Mouse (Mus musculus): Measurements from ENCODE around the gene Cenps. TPM values are rescaled to one million over a fixed set of nuclear protein-coding genes. Genes with fewer than 3 reads are reported as not detected.
"Not testable (repeated sequence)": the region's sequence is repeated elsewhere in the genome, so short reads cannot be mapped to it uniquely, and the experiment has no call there.

Cenps gene
- polyA plus RNA-seq, 1 experiment from 2014 or later = 27.9 TPM

DNA sequence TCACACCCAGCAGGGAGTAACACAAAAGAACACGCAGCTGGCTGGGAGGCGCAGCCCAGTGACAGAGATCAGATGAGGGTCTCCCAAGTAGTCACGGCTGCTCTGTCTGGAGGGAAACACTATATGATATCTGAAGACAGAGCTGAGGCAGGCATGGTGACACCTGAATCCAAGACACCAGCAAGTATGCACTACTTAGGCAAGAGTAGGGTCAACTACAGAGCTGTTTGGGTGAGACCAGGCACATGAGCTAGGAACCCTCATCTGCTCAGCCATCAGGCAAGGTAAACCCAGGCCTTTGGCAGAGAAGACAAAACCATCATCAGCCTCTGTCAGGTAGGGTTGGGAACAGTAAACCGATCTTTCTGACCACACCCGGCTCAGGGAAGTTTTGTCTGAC, 4.0 kb downstream of the Cenps start:
- Histone ChIP-seq H3K27ac (no peak overlapping the region), H3K9ac (no peak overlapping the region), H3K27me3 (no peaks in the 10 kb centered on the region), H3K4me3 (no peak overlapping the region), H3K4me2 (no peak overlapping the region), H3K36me3 (peaks cover 12% of the 10 kb centered on the region; the same call in 1 of the 2 replicates), H3K4me1 (peaks cover 10% of the 10 kb centered on the region), H3K9me3 (no peaks in the 10 kb centered on the region)
- WGBS = 74% methylated on average over 5 of the region's 5 CpGs
- ATAC-seq (ENCODE audit: insufficient number of reproducible peaks, low FRiP score, low TSS enrichment, low read depth) = no peak

DNA sequence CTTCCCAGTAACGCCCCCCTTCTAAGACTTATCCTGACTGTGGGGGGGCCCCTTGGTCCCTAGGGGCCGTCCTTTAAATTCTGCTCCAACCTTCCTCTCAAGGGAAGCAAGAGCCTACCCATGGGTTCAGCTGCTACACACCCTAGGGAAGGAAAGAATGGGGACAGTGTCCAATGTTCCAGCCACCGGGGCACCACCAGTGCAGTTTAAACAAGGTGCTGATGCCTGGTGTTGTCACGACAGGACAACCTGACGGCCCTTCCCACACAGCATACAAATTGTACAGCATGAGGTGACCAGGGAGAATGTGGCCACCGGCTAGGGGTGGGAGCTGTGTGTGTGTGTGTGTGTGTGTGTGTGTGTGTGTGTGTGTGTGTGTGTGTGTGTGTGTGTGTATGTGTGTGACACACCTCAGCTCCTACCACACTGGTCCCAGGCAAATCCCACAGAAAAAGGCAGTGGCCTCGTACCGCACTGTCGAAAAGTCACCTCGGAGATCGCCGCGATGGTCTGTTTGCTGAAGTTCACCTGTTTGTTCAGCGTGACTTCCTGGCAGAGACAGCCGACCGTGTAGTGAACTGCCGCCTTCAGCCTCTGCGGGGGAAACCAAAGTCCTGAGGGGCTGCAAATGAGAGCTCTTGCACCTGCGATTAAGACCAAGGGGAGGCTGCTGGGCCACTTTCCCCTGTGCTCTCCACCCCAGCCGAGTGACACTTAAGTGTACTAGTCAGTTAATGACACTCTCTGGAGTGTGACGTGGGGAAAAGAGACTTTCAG, 5.5 kb downstream of the Cenps start:
- Histone ChIP-seq H3K4me2 (no peak overlapping the region), H3K9me3 (no peaks in the 10 kb centered on the region), H3K27ac (no peak overlapping the region), H3K36me3 (peaks cover 20% of the 10 kb centered on the region; the same call in 1 of the 2 replicates), H3K9ac (no peak overlapping the region), H3K4me3 (no peak overlapping the region), H3K27me3 (no peaks in the 10 kb centered on the region), H3K4me1 (peaks cover 10% of the 10 kb centered on the region)
- no peak for ATAC-seq (ENCODE audit: insufficient number of reproducible peaks, low FRiP score, low TSS enrichment, low read depth)
- WGBS = 83% methylated on average over 21 of the region's 21 CpGs

DNA sequence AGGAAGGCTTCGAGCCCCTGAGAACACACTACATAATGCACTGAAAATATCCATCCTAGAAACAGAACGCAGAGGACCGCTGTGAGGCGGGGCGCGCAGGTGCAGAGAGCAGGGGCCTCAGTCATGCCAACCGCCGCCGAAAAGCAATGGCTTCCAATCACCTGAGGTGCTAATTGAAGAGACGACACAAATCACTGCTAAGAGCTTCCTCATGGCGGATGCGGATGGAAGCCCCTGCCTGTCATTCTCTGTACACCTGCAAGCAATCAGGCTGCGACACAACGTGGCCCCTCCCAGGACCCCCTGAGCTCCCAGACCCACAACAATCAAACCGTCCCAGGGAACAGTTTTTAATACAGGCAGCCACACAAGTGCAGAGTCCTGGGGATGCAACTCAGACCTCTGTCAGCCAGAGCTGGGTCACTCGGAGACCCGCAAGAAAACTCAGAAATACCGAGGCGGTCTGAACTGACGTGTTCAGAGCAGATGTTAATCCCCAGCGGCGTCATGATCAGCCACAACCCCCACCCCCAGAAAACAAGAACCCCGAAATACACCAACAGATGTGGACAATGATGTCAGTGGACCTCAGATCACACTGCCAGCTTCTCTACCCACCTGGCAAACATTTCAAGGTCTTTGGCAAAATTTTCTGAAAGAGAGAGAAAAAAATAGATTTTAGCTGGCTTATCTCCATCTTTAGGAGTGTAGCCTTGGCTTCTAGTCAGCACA, 6.2 kb downstream of the Cenps start:
- no peak overlapping the region for H3K9ac ChIP-seq
- H3K27me3 ChIP-seq = no peaks in the 10 kb centered on the region
- H3K9me3 ChIP-seq = no peaks in the 10 kb centered on the region
- 67% methylated on average over 23 of the region's 23 CpGs for WGBS
- peaks cover 20% of the 10 kb centered on the region; the same call in 1 of the 2 replicates for H3K36me3 ChIP-seq
- no peak overlapping the region for H3K4me2 ChIP-seq
- ATAC-seq (ENCODE audit: insufficient number of reproducible peaks, low FRiP score, low TSS enrichment, low read depth) = no peak
- no peak overlapping the region for H3K4me3 ChIP-seq
- no peak overlapping the region for H3K27ac ChIP-seq
- peaks cover 6% of the 10 kb centered on the region; the same call in 1 of the 2 replicates for H3K4me1 ChIP-seq

DNA sequence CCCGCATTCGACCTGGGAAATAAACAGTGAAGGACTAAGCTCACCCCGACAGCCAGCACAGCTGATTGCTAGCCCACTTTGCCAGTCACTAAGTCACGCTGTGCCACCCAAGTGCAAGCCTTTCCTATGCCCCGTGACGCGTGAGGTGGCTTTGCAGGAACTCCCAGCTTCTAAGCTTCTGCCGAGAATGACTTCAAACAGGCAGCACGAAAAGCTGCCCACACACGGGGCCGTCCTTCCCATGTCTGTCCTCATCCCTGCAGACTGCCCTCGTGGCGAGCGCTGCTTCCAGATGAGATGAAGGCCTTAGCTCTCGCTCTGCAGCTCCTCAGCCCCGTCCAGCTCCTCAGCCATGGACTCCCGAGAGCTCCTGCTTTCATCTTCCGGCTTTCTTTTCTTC, 9.0 kb downstream of the Cenps start:
- no peak overlapping the region for H3K4me2 ChIP-seq
- H3K4me1 ChIP-seq = peaks cover 6% of the 10 kb centered on the region; the same call in 1 of the 2 replicates
- H3K27me3 ChIP-seq = no peaks in the 10 kb centered on the region
- H3K36me3 ChIP-seq = peaks cover 20% of the 10 kb centered on the region; the same call in 1 of the 2 replicates
- WGBS = 81% methylated on average over 18 of the region's 18 CpGs
- no peaks in the 10 kb centered on the region for H3K9me3 ChIP-seq
- ATAC-seq (ENCODE audit: insufficient number of reproducible peaks, low FRiP score, low TSS enrichment, low read depth) = no peak
- no peak overlapping the region for H3K9ac ChIP-seq
- H3K27ac ChIP-seq = no peak overlapping the region
- no peak overlapping the region for H3K4me3 ChIP-seq

DNA sequence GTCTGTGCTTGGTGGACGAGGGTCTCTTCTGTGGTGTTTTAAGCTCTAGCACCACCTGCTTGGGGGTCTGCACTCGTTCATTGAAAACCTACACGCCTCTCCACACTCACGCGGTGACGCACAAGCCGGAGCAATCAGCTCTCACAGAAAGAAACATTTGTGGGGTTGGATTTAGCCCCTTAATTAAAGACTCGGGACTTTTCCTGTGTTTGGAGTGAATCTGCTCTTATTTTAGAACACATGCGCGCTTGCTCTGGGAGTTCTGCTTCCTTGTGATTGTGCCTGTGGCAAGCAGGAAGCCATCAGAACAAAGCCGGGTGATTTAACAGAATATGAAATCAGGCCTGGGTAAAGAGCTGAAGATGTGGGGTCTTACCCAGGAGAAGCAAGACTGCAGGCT, 10.8 kb downstream of the Cenps start, which contains the start of gene Cort:
Gene Cort, minus strand, starts transcription at position 101 of the 400 bp plus-strand sequence.
- H3K36me3 ChIP-seq = peaks cover 19% of the 10 kb centered on the region; the same call in 1 of the 2 replicates
- no peak for ATAC-seq (ENCODE audit: insufficient number of reproducible peaks, low FRiP score, low TSS enrichment, low read depth)
- H3K4me1 ChIP-seq = peaks cover 4% of the 10 kb centered on the region; the same call in 1 of the 2 replicates
- H3K27me3 ChIP-seq = no peaks in the 10 kb centered on the region
- WGBS = 76% methylated on average over 11 of the region's 11 CpGs
- no peak within 1 kb of the TSS for H3K9ac ChIP-seq
- H3K4me3 ChIP-seq = no peak within 1 kb of the TSS
- H3K9me3 ChIP-seq = no peaks in the 10 kb centered on the region
- H3K27ac ChIP-seq = no peak within 1 kb of the TSS
- H3K4me2 ChIP-seq = no peak within 1 kb of the TSS

DNA sequence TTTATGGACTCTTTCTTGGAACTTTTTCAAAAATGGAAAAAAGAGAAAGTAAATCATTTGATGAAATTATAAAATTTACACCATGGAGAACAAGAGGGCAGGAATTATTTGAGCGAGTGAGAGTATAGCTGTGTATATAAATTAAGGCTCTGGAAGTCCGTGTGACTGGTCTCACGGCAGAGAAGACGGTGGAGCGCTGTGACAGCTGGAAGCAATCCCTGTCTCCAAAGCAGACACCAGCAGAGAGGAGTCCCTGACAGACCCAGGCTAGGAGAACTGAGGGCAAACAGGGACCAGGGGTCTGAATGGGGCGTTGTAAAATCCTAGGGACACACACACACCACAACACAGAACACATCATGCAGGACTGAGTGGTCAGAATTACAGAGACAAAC, 11.3 kb downstream of the Cenps start:
- no peak overlapping the region for H3K9ac ChIP-seq
- ATAC-seq (ENCODE audit: insufficient number of reproducible peaks, low FRiP score, low TSS enrichment, low read depth) = no peak
- H3K27me3 ChIP-seq = no peaks in the 10 kb centered on the region
- peaks cover 17% of the 10 kb centered on the region; the same call in 1 of the 2 replicates for H3K36me3 ChIP-seq
- no peak overlapping the region for H3K4me3 ChIP-seq
- 50% methylated on average over 6 of the region's 6 CpGs for WGBS
- no peak overlapping the region for H3K27ac ChIP-seq
- H3K4me1 ChIP-seq = 0 out of 2 replicates have a peak, but pooled peaks cover 3% of the 10 kb centered on the region
- H3K9me3 ChIP-seq = no peaks in the 10 kb centered on the region
- no peak overlapping the region for H3K4me2 ChIP-seq

DNA sequence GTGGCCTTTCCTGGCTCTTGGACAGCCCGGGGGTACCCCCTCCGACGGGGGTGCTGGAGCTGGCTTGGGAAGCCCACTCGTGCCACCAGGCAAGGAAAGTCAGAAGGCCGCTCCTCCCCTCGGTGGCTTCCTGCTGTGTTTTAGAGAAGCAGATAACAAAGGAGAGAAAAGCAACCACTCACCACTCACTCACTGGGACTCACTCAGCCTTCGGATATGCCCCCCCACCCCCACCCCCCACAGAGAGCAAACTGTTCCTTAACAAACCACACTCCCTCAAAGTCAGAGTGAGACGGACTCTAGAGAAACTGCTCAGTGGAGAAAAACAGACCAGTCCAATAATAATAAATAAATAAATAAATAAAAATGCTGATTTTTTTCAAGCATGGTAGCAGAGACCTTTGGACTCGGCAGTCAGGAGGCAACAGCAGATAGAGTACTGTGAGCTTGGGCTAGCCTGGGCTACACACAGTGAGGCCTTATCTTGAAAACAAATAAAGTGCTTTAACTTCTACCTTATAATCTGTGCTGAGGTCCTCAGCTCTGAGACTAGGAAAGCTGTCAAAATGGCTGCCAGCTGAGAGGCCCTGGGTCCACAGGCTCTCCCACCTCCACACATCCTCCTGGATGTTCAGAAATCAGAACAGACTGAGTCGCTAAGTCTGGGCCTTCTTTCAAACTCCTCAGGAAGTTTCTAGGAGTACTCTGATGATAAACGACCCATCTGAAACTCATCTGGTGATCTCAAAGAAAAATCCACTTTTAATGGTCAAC, 11.9 kb downstream of the Cenps start:
- H3K4me3 ChIP-seq = no peak overlapping the region
- H3K27ac ChIP-seq = no peak overlapping the region
- H3K4me2 ChIP-seq = no peak overlapping the region
- WGBS = 63% methylated on average over 11 of the region's 11 CpGs
- H3K27me3 ChIP-seq = no peaks in the 10 kb centered on the region
- ATAC-seq (ENCODE audit: insufficient number of reproducible peaks, low FRiP score, low TSS enrichment, low read depth) = no peak
- H3K9me3 ChIP-seq = no peaks in the 10 kb centered on the region
- peaks cover 16% of the 10 kb centered on the region; the same call in 1 of the 2 replicates for H3K36me3 ChIP-seq
- H3K9ac ChIP-seq = no peak overlapping the region
- H3K4me1 ChIP-seq = 0 out of 2 replicates have a peak, but pooled peaks cover 3% of the 10 kb centered on the region

DNA sequence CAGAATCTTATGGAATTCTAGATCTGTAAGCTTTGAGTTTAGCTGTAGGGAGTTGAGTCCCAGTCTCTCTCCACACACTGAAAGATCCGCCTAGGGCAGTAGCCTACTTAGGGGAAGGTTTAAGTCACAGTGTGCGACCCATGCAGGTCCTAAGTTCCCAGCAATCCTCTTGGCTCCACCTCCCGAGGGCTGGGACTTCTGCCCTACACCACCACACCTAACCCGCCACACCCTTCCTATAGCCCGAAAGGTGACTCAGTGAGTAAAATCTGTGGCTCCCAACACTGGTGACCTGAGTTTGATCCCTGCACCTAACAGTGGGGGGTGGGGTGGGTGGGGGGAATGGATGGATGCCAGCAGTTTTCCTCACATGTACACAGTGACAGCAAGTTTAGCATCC, 14.0 kb downstream of the Cenps start:
- Histone ChIP-seq H3K27ac (no peak overlapping the region), H3K4me2 (no peak overlapping the region), H3K36me3 (peaks cover 24% of the 10 kb centered on the region), H3K4me1 (0 out of 2 replicates have a peak, but pooled peaks cover 3% of the 10 kb centered on the region), H3K27me3 (no peaks in the 10 kb centered on the region), H3K9ac (no peak overlapping the region), H3K9me3 (no peaks in the 10 kb centered on the region), H3K4me3 (no peak overlapping the region)
- no peak for ATAC-seq (ENCODE audit: insufficient number of reproducible peaks, low FRiP score, low TSS enrichment, low read depth)
- 55% methylated on average over 5 of the region's 5 CpGs for WGBS

DNA sequence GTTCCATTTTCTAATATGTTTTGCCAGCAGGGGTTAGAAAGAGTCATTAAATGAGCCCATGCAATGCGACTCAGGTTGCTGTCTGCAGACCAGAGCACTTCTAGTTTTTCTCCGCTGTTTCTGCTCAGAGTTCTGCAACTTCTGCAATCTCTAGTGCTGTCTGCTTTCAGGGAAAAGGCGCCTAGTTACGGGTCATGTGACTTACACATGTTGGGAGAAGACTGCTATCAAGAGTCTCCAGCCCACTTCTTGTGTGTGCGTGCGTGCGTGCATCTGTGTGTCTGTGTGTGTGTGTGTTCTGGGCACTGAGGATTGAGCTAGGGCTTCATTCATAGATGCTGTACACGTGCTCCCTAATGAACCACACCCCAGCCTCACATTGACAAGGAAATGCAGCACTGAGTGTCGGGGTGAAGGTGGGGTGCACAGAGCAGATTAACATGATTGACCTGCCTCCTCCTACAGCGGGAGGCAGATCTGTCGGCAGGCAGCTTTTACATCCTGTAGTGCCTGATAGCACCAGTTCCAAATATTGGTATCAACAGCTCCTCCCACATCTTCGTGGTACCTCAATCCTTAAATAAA, 17.4 kb downstream of the Cenps start:
- H3K4me1 ChIP-seq; H3K9me3 ChIP-seq; H3K27ac ChIP-seq; ATAC-seq (ENCODE audit: insufficient number of reproducible peaks, low FRiP score, low TSS enrichment, low read depth); H3K9ac ChIP-seq; H3K4me3 ChIP-seq; H3K27me3 ChIP-seq; H3K4me2 ChIP-seq: not testable (repeated sequence)
- H3K36me3 ChIP-seq = peaks cover 23% of the 10 kb centered on the region
- WGBS = 69% methylated on average over 12 of the region's 12 CpGs

DNA sequence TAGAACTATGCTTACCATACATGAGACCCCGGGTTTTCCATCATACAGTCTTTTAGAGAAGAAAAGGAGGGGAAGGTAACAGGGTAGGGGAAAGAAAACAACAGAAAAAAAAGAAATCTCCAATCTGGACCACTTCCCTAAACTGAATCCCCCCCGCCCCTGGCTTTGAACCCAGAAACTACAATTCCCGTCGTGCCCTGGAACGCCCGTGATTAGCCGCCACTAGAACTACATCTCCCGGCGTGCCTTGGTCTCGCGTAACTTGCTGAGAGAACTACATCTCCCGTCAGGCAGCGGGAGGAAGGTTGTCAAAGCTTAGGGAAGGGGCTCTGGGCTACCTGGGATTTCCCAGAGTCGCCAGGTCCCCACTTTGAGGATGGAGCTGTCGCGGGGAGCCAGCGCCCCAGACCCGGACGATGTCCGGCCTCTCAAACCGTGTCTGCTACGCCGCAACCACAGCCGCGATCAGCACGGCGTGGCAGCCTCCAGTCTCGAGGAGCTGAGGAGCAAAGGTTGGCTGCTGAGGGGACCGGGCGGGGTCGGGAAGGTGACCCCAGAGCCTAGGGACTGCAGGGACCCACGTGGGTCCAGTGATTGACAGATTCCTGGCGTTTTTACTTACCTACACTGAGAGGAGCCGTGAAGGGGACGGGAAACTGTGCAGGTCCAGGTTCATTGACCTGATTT, 33.4 kb downstream of the Cenps start, which contains the start of gene Dffa:
Gene Dffa, plus strand, starts transcription at position 272 of the 687 bp plus-strand sequence.
- ATAC-seq (ENCODE audit: insufficient number of reproducible peaks, low FRiP score, low TSS enrichment, low read depth) = peak; percentile 79
- H3K27me3 ChIP-seq = no peaks in the 10 kb centered on the region
- no peak within 1 kb of the TSS for H3K27ac ChIP-seq

DNA sequence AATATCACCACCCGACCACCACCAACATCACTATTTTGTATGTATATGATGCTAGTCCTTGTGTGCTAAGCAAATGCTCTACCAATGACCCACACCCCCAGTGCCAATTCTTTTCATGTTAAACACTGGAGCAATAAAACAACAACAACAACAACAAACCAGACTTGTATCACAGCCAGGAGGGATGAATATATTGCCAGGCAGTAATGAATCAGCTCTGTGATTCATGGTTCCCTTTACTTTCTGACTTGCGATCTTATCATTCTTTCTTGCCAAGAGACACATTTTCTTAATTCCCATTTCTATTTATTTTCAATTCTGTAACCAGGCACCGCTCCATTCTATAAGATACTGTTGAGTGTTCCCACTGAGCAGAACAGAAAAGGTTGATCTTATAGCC, 36.0 kb downstream of the Cenps start:
- Histone ChIP-seq H3K27ac (no peak overlapping the region), H3K9ac (no peak overlapping the region), H3K27me3 (no peaks in the 10 kb centered on the region), H3K4me2 (no peak overlapping the region), H3K4me1 (peaks cover 23% of the 10 kb centered on the region), H3K9me3 (no peaks in the 10 kb centered on the region), H3K36me3 (peaks cover 5% of the 10 kb centered on the region; the same call in 1 of the 2 replicates), H3K4me3 (no peak overlapping the region)
- WGBS = 88% methylated on average over 3 of the region's 3 CpGs
- ATAC-seq (ENCODE audit: insufficient number of reproducible peaks, low FRiP score, low TSS enrichment, low read depth) = no peak

More for the DNA sequence above, 33.4 kb downstream of the Cenps start, which contains the start of gene Dffa:
- Histone ChIP-seq H3K4me3 (peak within 1 kb of the TSS; percentile 89), H3K9me3 (no peaks in the 10 kb centered on the region), H3K4me2 (peak within 1 kb of the TSS; percentile 87), H3K4me1 (peaks cover 10% of the 10 kb centered on the region), H3K36me3 (peaks cover 28% of the 10 kb centered on the region), H3K9ac (peak within 1 kb of the TSS; percentile 94)
- 1% methylated on average over 35 of the region's 35 CpGs for WGBS

All from limb, embryonic 15.5 days (tissue).